Mouse (Mus musculus) midbrain, embryonic 13.5 days (tissue): ENCODE measurements around the gene Smyd2. TPM values are rescaled to one million over a fixed set of nuclear protein-coding genes. Genes with fewer than 3 reads are reported as not detected.

Source experiments
- ATAC-seq: fragments of 200-750 bp; cut with Nextera tagmentation; 2 replicates; pipeline ENCODE4 v1.8.0; 2017; ENCODE audit warnings: mild to moderate bottlenecking, moderate TSS enrichment, moderate library complexity
- H3K27ac ChIP-seq: fragments of 300-500 bp; sonication (generic); 2 replicates; pipeline ENCODE4 v1.5.1; 2015; ENCODE audit warnings: inconsistent platforms, mild to moderate bottlenecking, moderate library complexity
- H3K27me3 ChIP-seq: fragments of 300-500 bp; sonication (generic); 2 replicates; pipeline ENCODE4 v1.6.1; 2015; ENCODE audit warnings: mild to moderate bottlenecking, inconsistent platforms
- H3K36me3 ChIP-seq: fragments of 300-500 bp; sonication (generic); 2 replicates; pipeline ENCODE4 v1.6.1; 2015; ENCODE audit warnings: mild to moderate bottlenecking, inconsistent platforms
- H3K4me1 ChIP-seq: fragments of 300-500 bp; sonication (generic); replicated peaks from 2 replicates; pipeline ENCODE4 v1.6.1; 2015; ENCODE audit warnings: inconsistent platforms
- H3K4me2 ChIP-seq: fragments of 300-500 bp; sonication (generic); replicated peaks from 2 replicates; pipeline ENCODE4 v1.6.1; 2015; ENCODE audit warnings: moderate library complexity, mild to moderate bottlenecking, inconsistent platforms
- H3K4me3 ChIP-seq: fragments of 300-500 bp; sonication (generic); replicated peaks from 2 replicates; pipeline ENCODE4 v1.5.1; 2015; ENCODE audit warnings: mild to moderate bottlenecking, inconsistent platforms
- H3K9ac ChIP-seq: fragments of 300-500 bp; sonication (generic); replicated peaks from 2 replicates; pipeline ENCODE4 v1.6.1; 2015; ENCODE audit warnings: mild to moderate bottlenecking, inconsistent platforms
- H3K9me3 ChIP-seq: fragments of 300-500 bp; sonication (generic); 2 replicates; pipeline ENCODE4 v1.6.1; 2016; ENCODE audit warnings: mild to moderate bottlenecking, inconsistent platforms
- WGBS: fragments of 180-500 bp; shearing (Covaris S2); methylation state at CpG from one replicate; pipeline ENCODE4 v1.1.7; 2015; 5-methylcytosine and 5-hydroxymethylcytosine counted together
- polyA plus RNA-seq: library from polyadenylated mRNA; unstranded; fragments of >200 nt; fragmentation: Nextera tagmentation; extraction: Ambion mirVana; gene quantifications from 2 replicates; pipeline ENCODE4 v1.2.1, GENCODE M21; 2015

The Smyd2 gene
- polyA plus RNA-seq, 1 experiment from 2014 or later, result 44.2 TPM

DNA sequence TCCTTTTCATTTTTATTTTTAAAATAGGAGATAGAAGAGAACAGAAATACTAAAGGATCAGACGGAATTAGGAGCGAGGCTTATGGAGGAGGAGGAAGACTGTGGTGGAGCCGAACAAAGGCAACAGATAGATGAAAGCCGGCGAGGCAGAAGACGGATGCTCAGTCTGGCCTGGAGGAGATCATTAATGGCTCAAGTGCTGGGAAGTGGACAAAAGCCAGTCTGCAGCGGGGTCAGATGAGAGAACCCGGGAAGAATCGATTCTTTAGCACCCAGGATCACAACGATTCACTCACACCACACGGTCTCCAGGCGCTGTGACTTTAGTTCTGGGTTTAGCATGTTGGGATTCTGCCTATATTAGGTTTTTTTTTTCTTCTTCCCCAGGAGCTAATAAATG is 10.0 kb upstream of the Smyd2 start:
- H3K4me2 ChIP-seq, result no peak overlapping the region
- H3K27me3 ChIP-seq, result no peaks in the 10 kb centered on the region
- WGBS, result 22% methylated on average over 12 of the region's 12 CpGs
- peaks cover 9% of the 10 kb centered on the region; the same call in 1 of the 2 replicates for H3K4me1 ChIP-seq
- no peak overlapping the region for H3K4me3 ChIP-seq
- no peaks in the 10 kb centered on the region for H3K9me3 ChIP-seq
- no peaks in the 10 kb centered on the region for H3K36me3 ChIP-seq
- ATAC-seq, result no peak
- no peak overlapping the region for H3K9ac ChIP-seq
- no peak overlapping the region for H3K27ac ChIP-seq

DNA sequence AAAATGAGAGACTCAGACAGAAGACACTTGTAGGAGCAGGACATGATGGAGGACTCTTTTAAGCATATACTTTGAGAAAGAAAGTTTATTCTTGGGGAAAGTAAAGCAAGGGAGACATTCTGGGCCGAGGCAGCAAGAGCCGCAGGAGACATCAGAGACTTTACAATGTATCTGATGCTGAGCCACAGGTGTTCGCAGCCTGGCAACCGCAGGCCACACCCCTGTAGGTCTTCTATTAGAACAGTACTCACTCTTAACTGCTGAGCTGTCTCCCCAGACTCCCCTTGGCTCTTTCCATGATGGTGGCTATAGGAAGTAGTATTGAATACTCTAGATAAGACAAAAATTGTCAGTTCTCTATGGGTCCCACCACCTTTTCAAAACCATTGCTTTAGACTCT is 7.7 kb upstream of the Smyd2 start:
- Histone ChIP-seq H3K9me3 (no peaks in the 10 kb centered on the region), H3K9ac (no peak overlapping the region), H3K4me2 (no peak overlapping the region), H3K4me1 (peaks cover 9% of the 10 kb centered on the region), H3K27me3 (0 out of 2 replicates have a peak, but pooled peaks cover under 1% of the 10 kb centered on the region), H3K36me3 (no peaks in the 10 kb centered on the region), H3K4me3 (no peak overlapping the region), H3K27ac (no peak overlapping the region)
- no peak for ATAC-seq
- WGBS, result 51% methylated on average over 4 of the region's 4 CpGs

DNA sequence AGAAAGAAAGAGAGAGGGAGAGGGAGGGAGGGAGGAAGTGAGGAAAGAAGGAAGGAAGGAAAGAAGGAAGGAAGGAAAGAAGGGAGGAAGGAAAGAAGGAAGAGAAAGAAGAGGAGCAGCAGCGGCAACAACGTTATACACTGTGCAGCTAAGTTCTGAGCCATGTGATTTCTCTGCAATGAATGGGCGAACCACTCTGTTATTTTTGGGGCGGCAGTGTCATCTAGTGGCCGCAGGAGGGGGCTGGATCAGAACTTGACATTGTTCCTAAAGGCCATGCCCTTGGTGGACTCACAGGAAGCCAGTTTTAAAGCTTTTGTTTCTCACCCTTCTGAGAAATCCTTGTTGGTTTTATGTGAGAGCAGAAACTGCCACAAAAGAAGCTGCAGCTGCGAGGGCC is 5.5 kb upstream of the Smyd2 start:
- Histone ChIP-seq H3K4me1 (peaks cover 17% of the 10 kb centered on the region), H3K4me2 (no peak overlapping the region), H3K27ac (no peak overlapping the region), H3K36me3 (no peaks in the 10 kb centered on the region), H3K9ac (no peak overlapping the region), H3K4me3 (no peak overlapping the region), H3K27me3 (peaks cover 13% of the 10 kb centered on the region), H3K9me3 (no peaks in the 10 kb centered on the region)
- ATAC-seq, result 0 out of 2 replicates have a peak, but pooled peaks have one; percentile 69
- 6% methylated on average over 6 of the region's 6 CpGs for WGBS

DNA sequence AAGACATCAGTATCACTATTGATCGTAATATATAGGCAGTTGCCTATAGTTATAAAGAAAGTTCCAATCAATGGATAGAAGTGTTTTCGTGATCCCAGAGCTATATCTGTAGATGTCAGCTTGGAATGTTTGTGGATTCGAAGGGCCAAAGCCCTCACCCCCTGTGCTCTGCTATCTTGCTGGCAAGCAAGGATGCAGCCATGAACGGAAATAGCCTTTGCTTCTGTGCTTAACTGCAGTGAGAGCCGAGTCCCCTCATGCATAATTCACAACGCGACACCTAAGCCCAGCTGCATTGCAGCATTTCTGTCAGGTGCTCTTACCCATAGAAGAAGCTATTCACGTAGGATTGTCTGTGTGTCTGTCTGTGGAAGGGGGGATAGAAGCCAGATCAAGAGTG is 4.1 kb upstream of the Smyd2 start:
- H3K4me2 ChIP-seq, result no peak overlapping the region
- H3K27ac ChIP-seq, result no peak overlapping the region
- ATAC-seq, result no peak
- H3K9ac ChIP-seq, result no peak overlapping the region
- no peaks in the 10 kb centered on the region for H3K9me3 ChIP-seq
- no peaks in the 10 kb centered on the region for H3K36me3 ChIP-seq
- H3K4me3 ChIP-seq, result no peak overlapping the region
- 60% methylated on average over 8 of the region's 8 CpGs for WGBS
- H3K4me1 ChIP-seq, result peaks cover 26% of the 10 kb centered on the region
- H3K27me3 ChIP-seq, result peaks cover 13% of the 10 kb centered on the region

DNA sequence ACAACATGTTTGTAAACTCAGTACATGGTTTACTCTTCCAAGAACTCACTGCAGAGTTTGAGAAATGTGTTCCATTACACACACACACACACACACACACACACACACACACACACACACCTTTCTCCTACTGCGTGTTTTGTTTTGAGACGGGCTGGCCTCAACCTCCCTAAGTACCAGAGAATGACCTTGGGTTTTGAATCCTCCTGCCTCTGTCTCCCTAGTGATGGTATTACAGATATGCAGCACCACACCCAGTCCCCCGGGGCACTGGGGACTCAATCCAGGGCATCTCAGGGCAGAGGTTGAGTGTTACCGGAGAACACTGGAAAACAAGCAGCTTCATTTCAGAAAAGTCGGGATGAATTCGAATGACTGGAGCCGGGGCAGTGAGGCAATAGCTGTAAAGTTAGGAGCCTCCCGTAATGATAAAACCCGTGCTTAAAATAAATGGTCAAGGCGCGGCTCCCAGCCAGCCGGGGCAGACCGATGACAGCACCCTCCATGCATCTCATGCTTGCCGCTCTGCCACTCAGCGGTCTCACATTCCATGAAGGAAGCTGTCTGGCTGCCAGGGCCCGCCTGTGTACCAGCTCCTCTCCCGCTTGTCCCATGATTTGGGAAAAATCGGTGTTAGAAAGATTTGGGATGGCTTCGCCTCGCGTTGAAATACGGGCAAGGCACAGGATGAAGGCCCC is 1.9 kb upstream of the Smyd2 start:
- H3K4me2 ChIP-seq, result no peak overlapping the region
- 70% methylated on average over 22 of the region's 22 CpGs for WGBS
- H3K4me3 ChIP-seq, result no peak overlapping the region
- H3K9me3 ChIP-seq, result no peaks in the 10 kb centered on the region
- no peak overlapping the region for H3K9ac ChIP-seq
- H3K27ac ChIP-seq, result no peak overlapping the region
- H3K36me3 ChIP-seq, result no peaks in the 10 kb centered on the region
- H3K4me1 ChIP-seq, result peaks cover 35% of the 10 kb centered on the region
- no peak for ATAC-seq
- H3K27me3 ChIP-seq, result peaks cover 16% of the 10 kb centered on the region

DNA sequence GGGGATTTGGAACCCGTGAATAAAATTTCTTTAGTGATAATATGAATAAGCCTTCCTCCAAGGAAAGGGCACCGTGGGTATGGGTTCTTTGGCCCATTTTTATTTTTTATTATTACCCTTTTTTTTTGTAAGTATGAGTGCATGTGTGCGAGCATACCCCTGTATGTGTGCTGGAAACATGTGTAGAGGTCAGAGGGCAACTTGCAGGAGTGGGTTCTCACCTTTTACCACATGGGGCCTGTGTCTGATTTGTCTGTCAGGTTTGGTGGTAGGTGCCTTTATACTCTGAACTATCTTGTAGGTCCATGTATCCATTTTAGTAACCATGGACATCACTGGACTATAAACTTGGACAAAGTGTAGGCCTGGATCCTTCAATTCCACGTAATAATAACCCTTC is 994 bp upstream of the Smyd2 start:
- peaks cover 16% of the 10 kb centered on the region for H3K27me3 ChIP-seq
- 79% methylated on average over 4 of the region's 4 CpGs for WGBS
- H3K4me2 ChIP-seq, result no peak overlapping the region; the same call in 1 of the 2 replicates
- no peak overlapping the region for H3K9ac ChIP-seq
- H3K4me3 ChIP-seq, result no peak overlapping the region
- no peaks in the 10 kb centered on the region for H3K36me3 ChIP-seq
- ATAC-seq, result no peak
- no peak overlapping the region for H3K27ac ChIP-seq
- H3K9me3 ChIP-seq, result no peaks in the 10 kb centered on the region
- H3K4me1 ChIP-seq, result peaks cover 35% of the 10 kb centered on the region

DNA sequence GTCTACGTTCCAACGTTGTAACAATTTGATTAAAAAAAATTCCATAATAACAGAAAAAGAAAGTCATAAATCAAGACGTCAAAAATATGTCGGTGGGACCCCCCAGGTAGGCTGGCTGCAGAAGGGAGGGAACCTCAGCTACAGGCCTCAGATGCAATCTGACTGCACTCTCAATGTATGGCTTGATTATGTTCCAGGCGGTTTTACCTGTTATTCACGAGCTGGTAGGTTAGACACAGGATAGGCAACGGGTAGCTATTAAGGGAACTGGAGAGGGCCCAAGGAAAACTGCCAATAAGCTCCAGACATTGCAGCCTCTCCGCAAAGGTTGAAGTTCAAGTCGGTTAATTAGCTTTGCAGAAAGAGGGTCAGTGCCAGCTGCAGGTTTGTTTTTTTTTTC is 558 bp upstream of the Smyd2 start:
- H3K27ac ChIP-seq, result no peak overlapping the region
- peaks cover 34% of the 10 kb centered on the region for H3K4me1 ChIP-seq
- peak overlapping the region; percentile 97 for H3K4me2 ChIP-seq
- H3K36me3 ChIP-seq, result no peaks in the 10 kb centered on the region
- WGBS, result 21% methylated on average over 9 of the region's 9 CpGs
- no peaks in the 10 kb centered on the region for H3K9me3 ChIP-seq
- H3K4me3 ChIP-seq, result peak overlapping the region; percentile 74
- ATAC-seq, result no peak
- H3K9ac ChIP-seq, result peak overlapping the region; percentile 86
- H3K27me3 ChIP-seq, result peaks cover 16% of the 10 kb centered on the region

DNA sequence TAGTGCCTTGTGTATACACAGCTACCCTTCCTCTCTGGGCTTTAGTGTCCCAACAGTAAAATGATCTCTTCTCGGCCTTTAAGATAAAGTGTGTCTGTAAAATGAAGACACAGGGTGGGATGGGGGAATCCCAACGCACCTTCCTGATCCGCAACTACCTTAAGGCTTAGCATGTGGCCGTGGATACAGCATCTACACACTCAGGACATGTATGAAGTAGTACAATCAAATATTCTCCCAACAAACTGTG is 670 bp downstream of the Smyd2 start:
- Histone ChIP-seq H3K4me3 (peak overlapping the region; percentile 74), H3K9ac (peak overlapping the region; percentile 86), H3K9me3 (no peaks in the 10 kb centered on the region), H3K4me1 (peaks cover 43% of the 10 kb centered on the region), H3K36me3 (no peaks in the 10 kb centered on the region), H3K27me3 (peaks cover 16% of the 10 kb centered on the region), H3K27ac (no peak overlapping the region), H3K4me2 (peak overlapping the region; percentile 97)
- WGBS, result 9% methylated on average over 4 of the region's 4 CpGs
- ATAC-seq, result 0 out of 2 replicates have a peak, but pooled peaks have one; percentile 7

DNA sequence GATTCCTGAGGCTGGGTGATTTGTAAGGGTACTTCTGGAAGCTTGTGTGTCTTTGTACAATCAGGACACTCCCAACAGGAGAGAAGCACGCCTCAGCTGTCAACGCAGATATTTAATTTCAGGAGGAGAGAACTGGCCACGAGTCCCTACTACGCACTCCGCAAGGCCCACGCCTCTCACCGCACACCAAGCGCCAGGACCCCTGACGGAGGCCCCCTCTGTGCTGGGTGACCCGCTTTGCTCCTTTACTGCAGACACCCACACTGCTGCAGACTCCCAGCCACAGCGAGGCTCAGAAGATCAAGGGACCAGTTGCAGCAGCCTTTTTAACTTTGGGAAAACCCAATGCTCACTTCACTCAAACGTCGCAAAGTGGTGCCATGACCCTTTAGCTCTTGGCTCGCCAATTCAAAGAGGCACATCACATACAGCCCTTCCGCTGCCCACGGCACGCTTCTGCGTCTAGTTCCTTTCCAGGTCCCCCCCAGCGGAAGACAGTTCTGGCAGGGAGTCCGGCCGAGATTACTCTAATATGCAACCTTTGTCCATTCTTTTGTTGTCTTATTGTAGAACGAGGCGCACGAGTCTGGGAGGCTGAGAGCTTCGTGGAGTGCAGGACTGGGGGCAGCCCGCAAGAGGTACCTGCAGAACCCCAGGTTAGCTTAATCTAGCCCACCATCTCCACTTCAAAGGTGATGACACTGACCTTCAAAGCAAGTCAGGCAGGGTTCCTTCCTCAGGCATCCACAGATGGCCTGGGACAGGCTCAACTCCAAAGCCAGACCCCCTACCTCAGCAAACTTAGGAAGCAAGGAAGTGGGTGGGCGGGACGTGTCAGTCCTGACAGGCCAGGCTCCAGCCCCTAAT is 1.2 kb downstream of the Smyd2 start:
- Histone ChIP-seq H3K36me3 (no peaks in the 10 kb centered on the region), H3K4me3 (peak overlapping the region; percentile 74), H3K27me3 (peaks cover 16% of the 10 kb centered on the region), H3K4me1 (peaks cover 48% of the 10 kb centered on the region), H3K9ac (peak overlapping the region; percentile 86), H3K9me3 (no peaks in the 10 kb centered on the region), H3K27ac (no peak overlapping the region), H3K4me2 (peak overlapping the region; percentile 97)
- peak; percentile 1; the same call in 1 of the 2 replicates for ATAC-seq
- WGBS, result 50% methylated on average over 28 of the region's 28 CpGs

DNA sequence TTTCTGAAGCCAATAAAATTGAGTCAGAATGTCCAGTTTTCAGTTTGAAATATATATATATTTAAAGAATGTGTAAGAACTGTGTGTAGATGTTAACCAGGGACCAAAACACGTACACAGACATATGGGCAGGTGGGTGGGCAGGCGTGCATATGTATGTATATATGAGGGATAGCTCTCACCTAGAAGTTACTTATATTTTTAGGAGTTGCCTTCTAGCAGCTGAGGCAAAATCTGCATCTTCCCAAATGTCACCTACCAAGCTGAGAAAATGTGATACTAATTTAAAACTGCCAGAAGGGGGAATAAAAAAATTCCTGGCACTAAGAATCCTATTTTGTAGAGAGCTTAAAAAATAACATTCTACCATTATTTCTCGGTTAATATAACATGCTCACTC is 2.4 kb downstream of the Smyd2 start:
- H3K36me3 ChIP-seq, result no peaks in the 10 kb centered on the region
- 92% methylated on average over 3 of the region's 3 CpGs for WGBS
- H3K4me2 ChIP-seq, result no peak overlapping the region
- no peak for ATAC-seq
- no peaks in the 10 kb centered on the region for H3K9me3 ChIP-seq
- peaks cover 50% of the 10 kb centered on the region for H3K4me1 ChIP-seq
- H3K27me3 ChIP-seq, result peaks cover 14% of the 10 kb centered on the region
- no peak overlapping the region for H3K4me3 ChIP-seq
- H3K27ac ChIP-seq, result no peak overlapping the region
- H3K9ac ChIP-seq, result no peak overlapping the region

DNA sequence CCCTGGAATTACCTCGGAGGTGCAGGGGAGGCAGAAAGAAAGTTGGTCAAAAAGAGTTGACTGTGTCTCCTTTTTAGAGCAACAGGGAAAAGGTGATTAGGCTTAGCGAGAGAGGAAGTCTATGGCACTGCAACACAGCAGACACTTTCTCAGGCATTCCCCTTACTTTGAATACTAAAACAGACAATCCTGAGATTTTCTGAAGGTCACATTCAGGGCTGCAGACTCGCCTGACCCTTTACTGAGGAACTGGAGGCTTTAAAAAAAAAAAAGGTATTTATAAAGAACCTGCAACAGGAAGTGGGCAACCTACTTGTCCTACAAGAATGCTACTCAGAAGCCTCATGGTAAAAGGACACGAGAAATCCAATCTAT is 5.0 kb downstream of the Smyd2 start:
- no peaks in the 10 kb centered on the region for H3K9me3 ChIP-seq
- no peak overlapping the region for H3K9ac ChIP-seq
- H3K36me3 ChIP-seq, result 0 out of 2 replicates have a peak, but pooled peaks cover 3% of the 10 kb centered on the region
- no peak for ATAC-seq
- H3K4me1 ChIP-seq, result peaks cover 45% of the 10 kb centered on the region
- H3K27me3 ChIP-seq, result peaks cover 6% of the 10 kb centered on the region; the same call in 1 of the 2 replicates
- no peak overlapping the region for H3K4me3 ChIP-seq
- WGBS, result 39% methylated on average over 4 of the region's 4 CpGs
- no peak overlapping the region for H3K27ac ChIP-seq
- no peak overlapping the region for H3K4me2 ChIP-seq

DNA sequence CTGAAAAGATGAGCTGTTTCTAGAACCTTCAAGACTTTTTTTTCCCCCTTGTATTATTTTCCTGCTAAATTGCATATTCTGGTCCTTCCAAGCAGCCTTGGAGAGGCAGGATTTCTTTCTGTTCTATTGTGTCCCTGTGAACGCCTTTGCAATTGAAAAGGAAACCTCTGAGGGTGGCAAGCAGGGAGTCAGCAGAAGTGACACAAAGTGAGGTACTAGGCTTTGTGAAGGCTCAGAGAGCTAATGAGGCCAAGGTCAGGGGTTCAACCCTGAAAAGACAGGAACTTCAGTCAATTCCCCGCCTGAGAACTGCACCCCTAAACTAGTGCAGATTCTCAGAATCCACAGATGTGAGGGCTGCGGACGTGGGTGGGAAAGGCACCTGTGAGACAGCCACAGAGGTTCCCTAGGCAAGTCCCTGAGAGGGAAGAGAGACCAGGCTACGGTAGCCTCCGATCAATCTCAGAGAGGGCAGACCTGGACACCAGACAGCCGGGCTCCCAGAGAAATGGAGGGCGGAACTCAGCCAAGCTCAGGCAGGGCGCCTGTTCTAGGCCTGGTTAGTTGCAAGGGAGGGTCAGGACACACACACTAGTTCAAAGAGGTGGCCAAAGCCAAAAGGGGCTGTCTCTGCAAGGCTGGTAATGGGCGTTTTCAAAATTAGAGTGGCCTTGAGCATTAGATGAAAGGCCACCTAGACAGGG is 5.6 kb downstream of the Smyd2 start:
- WGBS, result 31% methylated on average over 10 of the region's 10 CpGs
- Histone ChIP-seq H3K27me3 (peaks cover 6% of the 10 kb centered on the region; the same call in 1 of the 2 replicates), H3K9ac (no peak overlapping the region), H3K36me3 (0 out of 2 replicates have a peak, but pooled peaks cover 3% of the 10 kb centered on the region), H3K4me1 (peaks cover 43% of the 10 kb centered on the region), H3K9me3 (no peaks in the 10 kb centered on the region), H3K27ac (no peak overlapping the region), H3K4me2 (no peak overlapping the region), H3K4me3 (no peak overlapping the region)
- no peak for ATAC-seq
